Mouse (Mus musculus) stomach, embryonic 14.5 days (tissue): ENCODE results near the gene Sptbn2. TPM values are rescaled to one million over a fixed set of nuclear protein-coding genes. Genes with fewer than 3 reads are reported as not detected.
"Not testable (repeated sequence)": the region's sequence is repeated elsewhere in the genome, so short reads cannot be mapped to it uniquely, and the experiment has no call there.

Experiments used
- ATAC-seq: fragments of 200-750 bp; cut with Nextera tagmentation; 2 replicates; pipeline ENCODE4 v1.8.0; 2017; ENCODE audit warnings: low read depth, moderate TSS enrichment; ENCODE audit not compliant: insufficient number of reproducible peaks, insufficient read depth, low FRiP score
- H3K27ac ChIP-seq: fragments of 300-500 bp; sonication (generic); 2 replicates; pipeline ENCODE4 v1.5.1; 2014; ENCODE audit warnings: mild to moderate bottlenecking, low read length, moderate library complexity, mixed read lengths
- H3K27me3 ChIP-seq: fragments of 300-500 bp; sonication (generic); 2 replicates; pipeline ENCODE4 v1.6.1; 2014; ENCODE audit warnings: low read length, control low read depth, mixed read lengths; ENCODE audit not compliant: control insufficient read depth, insufficient read depth
- H3K36me3 ChIP-seq: fragments of 300-500 bp; sonication (generic); 2 replicates; pipeline ENCODE4 v1.6.1; 2014; ENCODE audit warnings: mild to moderate bottlenecking, control low read depth, low read length, moderate library complexity, mixed read lengths; ENCODE audit not compliant: control insufficient read depth, insufficient read depth
- H3K4me1 ChIP-seq: fragments of 300-500 bp; sonication (generic); 2 replicates; pipeline ENCODE4 v1.6.1; 2014; ENCODE audit warnings: low read length, control low read depth, mixed read lengths; ENCODE audit not compliant: control insufficient read depth, insufficient read depth
- H3K4me2 ChIP-seq: fragments of 300-500 bp; sonication (generic); replicated peaks from 2 replicates; pipeline ENCODE4 v1.6.1; 2014; ENCODE audit warnings: low read depth, low read length, control low read depth
- H3K4me3 ChIP-seq: fragments of 300-500 bp; sonication (generic); 2 replicates; pipeline ENCODE4 v1.5.1; 2014; ENCODE audit warnings: low read depth, low read length, control low read depth
- H3K9ac ChIP-seq: fragments of 300-500 bp; sonication (generic); replicated peaks from 2 replicates; pipeline ENCODE4 v1.6.1; 2014; ENCODE audit warnings: low read depth, mild to moderate bottlenecking, control low read depth, low read length, moderate library complexity, mixed read lengths
- H3K9me3 ChIP-seq: fragments of 300-500 bp; sonication (generic); 2 replicates; pipeline ENCODE4 v1.6.1; 2016; ENCODE audit warnings: low read depth, low read length, control low read depth; ENCODE audit not compliant: control insufficient read depth
- WGBS: fragments of 180-500 bp; shearing (Covaris S2); extraction: QIAGEN DNeasy Blood & Tissue Kit; methylation state at CpG from one replicate; pipeline ENCODE4 v1.1.7; 2014; 5-methylcytosine and 5-hydroxymethylcytosine counted together
- polyA plus RNA-seq: library from polyadenylated mRNA; unstranded; fragments of >200 nt; fragmentation: Nextera tagmentation; extraction: Ambion mirVana; gene quantifications from 2 replicates; pipeline ENCODE4 v1.2.1, GENCODE M21; 2014

Sptbn2 gene
- polyA plus RNA-seq, 1 experiment from 2014 or later = 3.7 TPM

DNA sequence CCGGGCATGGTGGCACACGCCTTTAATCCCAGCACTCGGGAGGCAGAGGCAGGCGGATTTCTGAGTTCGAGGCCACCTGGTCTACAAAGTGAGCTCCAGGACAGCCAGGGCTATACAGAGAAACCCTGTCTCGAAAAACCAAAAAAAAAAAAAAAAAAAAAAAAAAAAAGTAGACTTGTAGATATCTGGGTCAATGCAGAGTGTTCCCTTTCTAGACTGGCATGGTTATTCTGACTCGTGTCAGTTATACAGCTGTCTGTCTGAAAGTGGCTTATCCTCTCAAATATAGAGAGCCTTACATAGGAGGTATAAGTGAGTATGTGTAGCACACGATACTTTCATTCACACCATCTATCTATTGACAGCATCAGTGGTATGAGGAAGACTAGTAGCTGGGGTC is 49.6 kb downstream of the Sptbn2 start:
- not testable (repeated sequence) for H3K9me3 ChIP-seq, H3K9ac ChIP-seq, H3K4me3 ChIP-seq, H3K4me2 ChIP-seq, ATAC-seq, H3K27me3 ChIP-seq, H3K27ac ChIP-seq
- 88% methylated on average over 8 of the region's 8 CpGs for WGBS
- peaks cover 10% of the 10 kb centered on the region; the same call in 1 of the 2 replicates for H3K4me1 ChIP-seq
- H3K36me3 ChIP-seq = peaks cover 43% of the 10 kb centered on the region

DNA sequence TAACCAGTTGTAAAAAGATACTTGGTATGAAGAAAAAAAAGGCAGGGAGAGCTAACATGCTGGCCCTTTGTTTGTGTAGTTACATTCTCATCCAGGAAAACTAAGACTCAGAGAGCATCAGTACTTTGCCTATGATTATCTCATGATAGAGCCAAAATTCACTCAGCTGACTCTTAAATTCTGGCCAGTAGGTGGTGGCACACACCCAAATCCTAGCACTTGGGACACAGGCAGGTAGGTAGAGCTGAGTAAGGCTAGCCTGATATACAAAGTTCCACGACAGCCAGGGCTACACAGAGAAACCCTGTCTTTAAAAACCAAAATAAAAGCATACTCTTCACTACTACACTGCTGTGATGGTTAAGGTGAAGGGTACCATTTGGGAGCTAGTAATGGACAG is 51.9 kb downstream of the Sptbn2 start:
- WGBS = 48% methylated on average over 1 of the region's 1 CpGs

DNA sequence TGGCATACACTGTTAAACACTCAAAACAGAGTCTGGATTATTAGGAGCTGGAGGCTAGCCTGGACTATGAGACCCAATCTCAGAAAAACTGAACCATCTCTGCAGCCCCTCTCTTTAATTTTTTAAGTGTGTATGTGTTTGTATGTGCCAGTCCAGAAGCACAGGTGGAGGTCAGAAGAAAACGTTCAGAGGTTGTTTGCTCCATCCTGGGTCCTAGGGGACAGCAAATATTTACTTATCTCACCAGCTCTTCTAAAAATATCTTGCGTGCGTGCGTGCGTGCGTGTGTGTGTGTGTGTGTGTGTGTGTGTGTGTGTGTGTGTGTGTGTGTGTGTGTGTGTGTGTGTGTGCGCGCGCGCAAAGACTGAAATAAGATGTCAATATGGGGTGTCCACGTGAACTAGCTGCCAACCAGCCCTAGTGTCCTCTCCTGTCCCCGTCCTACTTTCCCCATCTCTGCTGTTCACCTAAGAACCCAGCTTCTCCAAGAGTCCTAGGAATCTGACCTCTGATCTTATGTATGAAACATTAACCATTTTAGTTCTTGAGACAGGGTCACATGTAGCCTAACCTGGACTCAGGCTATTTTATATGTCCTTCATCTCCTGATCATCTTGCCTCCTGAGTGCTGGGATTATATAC is 56.7 kb downstream of the Sptbn2 start:
- no peaks in the 10 kb centered on the region for H3K9me3 ChIP-seq
- H3K36me3 ChIP-seq = peaks cover 70% of the 10 kb centered on the region
- ATAC-seq = no peak
- H3K4me2 ChIP-seq = no peak overlapping the region
- no peak overlapping the region for H3K27ac ChIP-seq
- no peaks in the 10 kb centered on the region for H3K4me1 ChIP-seq
- no peak overlapping the region for H3K4me3 ChIP-seq
- no peaks in the 10 kb centered on the region for H3K27me3 ChIP-seq
- no peak overlapping the region for H3K9ac ChIP-seq
- WGBS = 83% methylated on average over 12 of the region's 12 CpGs

More for the DNA sequence above, 51.9 kb downstream of the Sptbn2 start:
- Histone ChIP-seq H3K9me3 (no peaks in the 10 kb centered on the region), H3K9ac (no peak overlapping the region), H3K4me1 (peaks cover 7% of the 10 kb centered on the region; the same call in 1 of the 2 replicates), H3K27ac (no peak overlapping the region), H3K4me3 (no peak overlapping the region), H3K27me3 (no peaks in the 10 kb centered on the region), H3K4me2 (no peak overlapping the region), H3K36me3 (peaks cover 58% of the 10 kb centered on the region)
- ATAC-seq = no peak

DNA sequence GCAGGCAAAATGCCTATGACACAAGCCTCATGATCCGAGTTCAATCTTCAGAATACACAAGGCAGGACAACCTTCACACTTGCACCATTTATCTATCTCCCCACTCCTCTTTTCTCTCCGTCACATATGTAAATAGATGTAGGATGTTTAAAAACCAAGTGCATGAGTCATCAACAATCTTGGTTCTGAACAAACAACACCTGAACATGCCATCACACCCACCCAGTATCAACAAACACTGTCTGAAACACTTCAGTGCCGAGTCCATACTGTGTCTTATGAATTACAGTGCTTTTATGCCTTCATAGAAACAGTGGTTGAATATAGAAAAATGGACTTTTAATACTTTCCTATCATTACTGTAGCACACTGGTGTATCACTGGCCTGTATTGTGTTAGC is 61.8 kb downstream of the Sptbn2 start:
- Histone ChIP-seq H3K4me2 (no peak overlapping the region), H3K27ac (no peak overlapping the region), H3K4me1 (no peaks in the 10 kb centered on the region), H3K4me3 (no peak overlapping the region), H3K27me3 (no peaks in the 10 kb centered on the region), H3K9ac (no peak overlapping the region), H3K9me3 (no peaks in the 10 kb centered on the region), H3K36me3 (peaks cover 66% of the 10 kb centered on the region)
- WGBS = 55% methylated on average over 3 of the region's 3 CpGs
- no peak for ATAC-seq

DNA sequence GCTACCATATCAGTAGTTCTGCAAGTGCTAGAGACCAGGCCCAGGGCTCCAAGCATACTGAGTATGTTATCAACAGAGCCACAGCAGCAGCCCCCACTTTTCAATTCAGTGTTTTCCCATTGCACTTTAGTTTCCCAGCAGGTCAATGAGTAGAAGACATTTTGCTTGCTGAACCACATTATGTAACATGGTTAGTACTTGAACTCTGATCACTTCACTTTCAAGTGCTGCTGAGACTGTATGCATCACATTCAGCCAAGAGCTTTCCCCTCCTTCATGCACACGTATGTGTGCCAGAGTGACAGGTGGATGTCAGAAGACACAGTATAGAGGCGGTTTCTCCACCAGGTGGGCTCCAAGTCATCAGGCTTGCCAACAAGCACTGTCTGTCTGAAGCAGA is 71.9 kb downstream of the Sptbn2 start:
- WGBS = 93% methylated on average over 2 of the region's 2 CpGs

DNA sequence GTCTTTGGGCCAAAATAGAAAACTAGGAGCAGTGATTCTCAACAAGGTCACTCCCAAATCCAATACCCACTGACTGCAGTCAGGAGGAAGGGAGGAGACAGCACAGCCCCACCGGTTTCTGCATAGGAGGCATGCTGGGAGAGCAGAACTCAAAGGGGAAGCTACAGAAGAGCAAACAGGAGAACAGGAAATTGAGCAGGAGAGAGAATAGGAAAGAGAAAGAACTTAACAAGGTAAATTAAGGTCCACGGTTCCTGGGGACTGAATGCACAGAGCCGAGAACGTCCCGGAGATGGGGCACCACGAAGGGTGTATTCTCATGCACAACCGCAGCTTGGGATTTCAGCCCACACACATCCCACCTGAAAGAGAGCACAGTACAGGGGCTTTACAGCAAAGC is 74.2 kb downstream of the Sptbn2 start:
- no peak overlapping the region for H3K4me2 ChIP-seq
- H3K9ac ChIP-seq = no peak overlapping the region
- 0 out of 2 replicates have a peak, but pooled peaks cover 3% of the 10 kb centered on the region for H3K4me1 ChIP-seq
- WGBS = 87% methylated on average over 7 of the region's 7 CpGs
- H3K27ac ChIP-seq = no peak overlapping the region
- no peaks in the 10 kb centered on the region for H3K9me3 ChIP-seq
- no peak for ATAC-seq
- H3K4me3 ChIP-seq = no peak overlapping the region
- H3K27me3 ChIP-seq = no peaks in the 10 kb centered on the region
- peaks cover 71% of the 10 kb centered on the region for H3K36me3 ChIP-seq

More for the DNA sequence above, 71.9 kb downstream of the Sptbn2 start:
- no peak for ATAC-seq
- H3K9me3 ChIP-seq = no peaks in the 10 kb centered on the region
- H3K36me3 ChIP-seq = peaks cover 75% of the 10 kb centered on the region
- no peaks in the 10 kb centered on the region for H3K27me3 ChIP-seq
- H3K4me3 ChIP-seq = no peak overlapping the region
- no peak overlapping the region for H3K4me2 ChIP-seq
- no peaks in the 10 kb centered on the region for H3K4me1 ChIP-seq
- no peak overlapping the region for H3K27ac ChIP-seq
- H3K9ac ChIP-seq = no peak overlapping the region

DNA sequence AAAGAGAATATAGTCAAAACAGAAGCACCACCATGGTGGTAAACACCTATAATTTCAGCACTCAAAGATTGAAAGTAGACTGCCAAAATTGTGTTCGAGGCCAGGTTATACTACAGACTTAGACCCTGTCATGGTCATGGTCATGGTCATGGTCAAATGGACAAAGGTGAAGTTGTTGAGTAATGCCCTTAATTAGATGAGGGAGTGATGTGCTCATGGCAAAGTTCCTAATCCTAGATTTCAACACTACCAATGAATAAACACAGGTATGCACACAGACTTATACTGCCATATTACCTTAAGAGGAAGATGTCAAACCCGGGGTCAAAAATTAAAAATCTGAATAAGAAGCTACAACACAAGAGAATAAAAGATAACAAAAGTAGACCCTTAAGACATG is 75.3 kb downstream of the Sptbn2 start:
- no peak overlapping the region for H3K27ac ChIP-seq
- H3K4me1 ChIP-seq = 0 out of 2 replicates have a peak, but pooled peaks cover 8% of the 10 kb centered on the region
- WGBS = 93% methylated on average over 2 of the region's 2 CpGs
- H3K36me3 ChIP-seq = peaks cover 81% of the 10 kb centered on the region
- no peak overlapping the region for H3K4me3 ChIP-seq
- no peak overlapping the region for H3K4me2 ChIP-seq
- ATAC-seq = no peak
- no peaks in the 10 kb centered on the region for H3K9me3 ChIP-seq
- no peaks in the 10 kb centered on the region for H3K27me3 ChIP-seq
- no peak overlapping the region for H3K9ac ChIP-seq

DNA sequence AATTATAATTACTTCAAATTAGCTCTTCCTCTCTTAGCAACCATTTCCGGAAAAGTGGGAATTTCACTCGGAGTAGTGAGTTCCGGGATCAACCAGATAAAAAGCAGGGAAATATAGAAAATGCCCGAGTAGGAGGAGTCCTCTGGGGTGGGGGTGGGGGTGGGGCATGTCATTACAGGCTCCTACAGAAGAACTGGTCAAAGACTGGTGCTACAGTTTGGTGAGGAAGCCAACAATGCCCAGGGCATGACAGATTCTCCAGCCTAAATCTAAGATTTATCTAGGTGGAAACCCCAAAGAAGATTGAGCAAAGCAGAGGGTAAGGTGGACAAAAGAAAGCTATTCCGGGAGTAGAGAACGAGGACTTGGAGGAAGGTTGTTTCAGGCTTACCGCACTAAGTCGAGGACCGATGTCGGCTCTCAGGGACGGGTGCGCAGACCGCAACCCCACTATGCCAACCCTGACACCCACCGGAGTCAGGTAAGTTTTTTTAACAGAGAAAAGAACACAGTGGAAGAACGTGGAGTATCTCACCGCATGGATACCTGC is 82.4 kb downstream of the Sptbn2 start:
- peak overlapping the region; percentile 82 for H3K27ac ChIP-seq
- peaks cover 43% of the 10 kb centered on the region for H3K36me3 ChIP-seq
- H3K27me3 ChIP-seq = no peaks in the 10 kb centered on the region
- H3K9ac ChIP-seq = peak overlapping the region; percentile 80
- no peaks in the 10 kb centered on the region for H3K9me3 ChIP-seq
- 0% methylated on average over 16 of the region's 16 CpGs for WGBS
- peaks cover 19% of the 10 kb centered on the region for H3K4me1 ChIP-seq
- H3K4me2 ChIP-seq = peak overlapping the region; percentile 78
- peak; percentile 57; the same call in 1 of the 2 replicates for ATAC-seq
- H3K4me3 ChIP-seq = peak overlapping the region; percentile 86
